Mouse (Mus musculus) Patski (cell line): ENCODE data around the gene Rapgef4. TPM values are rescaled to one million over a fixed set of nuclear protein-coding genes. Genes with fewer than 3 reads are reported as not detected.
"Not testable (repeated sequence)": the region's sequence is repeated elsewhere in the genome, so short reads cannot be mapped to it uniquely, and the experiment has no call there.

Experiments used
- ATAC-seq: fragments of 100-300 bp; one replicate; pipeline ENCODE4 v1.8.0; 2021
- CTCF ChIA-PET: fragments of 350-600 bp; sonication (Branson Sonifier 250); formaldehyde crosslinking; loops from one replicate; lab custom pipeline; 2022; ENCODE audit warnings: inconsistent platforms; lab: Charles Lee
- POLR2A ChIA-PET: fragments of 350-600 bp; sonication (Branson Sonifier 250); formaldehyde crosslinking; loops from one replicate; lab custom pipeline; 2022; ENCODE audit warnings: antibody characterized with exemption, inconsistent platforms; lab: Charles Lee
- DNase-seq: peaks from one replicate; pipeline ENCODE4 v3.0.0-alpha.2; 2011; ENCODE audit warnings: low read depth, low spot score
- H3K27me3 ChIP-seq: fragments of 371-371 bp; one replicate; pipeline ENCODE4 v1.5.1; 2021
- CTCF ChIP-seq: fragments of 100-300 bp; IDR thresholded peaks from one replicate; pipeline ENCODE4 v1.5.1; 2021
- in situ Hi-C: fragments of 300-500 bp; cut with MboI; formaldehyde crosslinking; loops from 3 replicates; pipeline ENCODE4 v1.11.1; 2018; ENCODE audit warnings: low pct_unique_long_range_greater_than_20kb, mixed read lengths
- polyA plus RNA-seq: library from polyadenylated mRNA; unstranded; gene quantifications from one replicate; pipeline ENCODE4 v1.2.3, GENCODE M21; 2021

The Rapgef4 gene
- polyA plus RNA-seq, 1 experiment from 2014 or later, result 0.23 TPM

DNA sequence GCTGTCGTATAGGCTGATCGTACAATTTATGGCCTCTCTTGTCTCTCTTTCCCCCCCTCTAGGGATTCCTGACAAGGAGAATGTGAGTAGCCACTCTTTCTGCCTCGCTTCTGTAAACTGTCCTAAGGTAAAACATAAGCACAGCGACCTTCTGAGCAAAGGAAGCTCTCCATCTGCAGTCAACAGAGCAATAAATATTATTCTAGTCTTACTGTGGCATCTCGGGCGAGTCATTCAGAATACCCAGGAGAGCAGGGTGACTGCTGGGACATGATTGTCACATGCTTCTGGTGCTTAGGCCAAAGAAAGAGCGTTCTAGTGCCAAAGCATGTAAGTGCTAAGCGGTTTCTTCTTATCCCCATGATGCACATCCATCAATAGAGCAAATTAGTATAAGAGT is 160.1 kb downstream of the Rapgef4 start:
- in situ Hi-C loops, result no loop called here
- ChIA-PET CTCF (interaction anchor here (1.5 kb wide), 1 partner anchor 11 kb away, joined by 3 read pairs; no protein-coding TSS in a partner anchor), POLR2A (no interaction called here)
- no peaks in the 10 kb centered on the region for H3K27me3 ChIP-seq
- DNase-seq (no peak), ATAC-seq (no peak)
- no peak for TF ChIP-seq CTCF

- ATAC-seq, in situ Hi-C loops, H3K27me3 ChIP-seq, POLR2A ChIA-PET, DNase-seq: not testable (repeated sequence)
- CTCF ChIA-PET, result interaction anchor here (1.2 to 2.2 kb wide), 2 partner anchors 14 to 45 kb away, joined by 4 to 7 read pairs; no protein-coding TSS in a partner anchor
These were observed 160.7 kb downstream of the Rapgef4 start for GRCm38 (mm10) chr2:72141732-72142131.

- ChIA-PET CTCF (interaction anchor here (1.2 to 2.2 kb wide), 4 partner anchors 35 to 47 kb away, joined by 3 to 7 read pairs (median 3); no protein-coding TSS in a partner anchor), POLR2A (interaction anchor here (0.6 to 1.1 kb wide), 2 partner anchors 26 to 97 kb away, joined by 3 read pairs; no protein-coding TSS in a partner anchor)
- DNase-seq, result no peak
- no peaks in the 10 kb centered on the region for H3K27me3 ChIP-seq
- no peak for TF ChIP-seq CTCF
- in situ Hi-C loops, result no loop called here
- ATAC-seq, result no peak
These were observed 162.4 kb downstream of the Rapgef4 start for GRCm38 (mm10) chr2:72143413-72143812.

GRCm38 (mm10) chr2:72144576-72145200 is 163.6 kb downstream of the Rapgef4 start:
- no peaks in the 10 kb centered on the region for H3K27me3 ChIP-seq
- ChIA-PET POLR2A (no interaction called here), CTCF (interaction anchor here (1.2 to 1.9 kb wide), 2 partner anchors 46 to 48 kb away, joined by 3 to 7 read pairs; no protein-coding TSS in a partner anchor)
- ATAC-seq (no peak), DNase-seq (no peak)
- in situ Hi-C loops, result loop anchor here (5.0 kb wide), 2 partner anchors 47 to 102 kb away; no protein-coding TSS in a partner anchor
- no peak for TF ChIP-seq CTCF

DNA sequence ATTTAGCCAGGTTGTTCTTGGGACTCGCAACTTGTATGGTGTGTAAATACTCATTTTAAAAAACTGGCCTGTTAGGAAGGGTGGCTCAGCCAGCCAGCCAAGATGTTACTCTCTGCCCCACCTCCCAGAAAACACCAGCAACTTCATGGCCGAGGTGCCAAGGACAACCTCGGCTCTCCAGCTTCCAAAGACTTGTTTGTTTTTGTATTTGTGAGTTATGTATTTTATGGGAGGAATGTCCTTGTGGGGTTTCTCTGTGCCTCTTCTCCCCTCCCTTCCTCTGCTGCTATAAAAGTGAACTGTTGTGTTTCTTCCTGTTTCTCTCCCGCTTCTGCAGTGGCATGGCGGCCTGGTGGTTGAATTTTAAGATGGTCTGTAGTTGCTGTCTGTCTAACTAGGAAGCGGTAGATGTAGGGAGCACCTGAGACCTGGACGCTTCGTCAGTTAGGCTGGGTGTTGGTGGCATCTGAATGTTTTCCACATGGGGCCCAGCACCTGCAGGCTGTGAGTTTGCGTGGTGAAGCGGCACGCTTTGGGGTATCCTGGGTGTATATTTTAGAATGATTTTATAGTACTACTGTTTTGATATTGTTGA is 164.3 kb downstream of the Rapgef4 start:
- no peaks in the 10 kb centered on the region for H3K27me3 ChIP-seq
- in situ Hi-C loops, result loop anchor here (5.0 kb wide), 2 partner anchors 48 to 103 kb away; no protein-coding TSS in a partner anchor
- ATAC-seq (no peak), DNase-seq (no peak)
- ChIA-PET CTCF (interaction anchor here (1.9 kb wide), 1 partner anchor 49 kb away, joined by 7 read pairs; no protein-coding TSS in a partner anchor), POLR2A (interaction anchor here (0.9 kb wide), 1 partner anchor 51 kb away, joined by 3 read pairs; no protein-coding TSS in a partner anchor)
- no peak for TF ChIP-seq CTCF

GRCm38 (mm10) chr2:72146061-72146460 is 165.0 kb downstream of the Rapgef4 start:
- DNase-seq (no peak), ATAC-seq (no peak)
- ChIA-PET POLR2A (interaction anchor here (0.9 kb wide), 1 partner anchor 52 kb away, joined by 3 read pairs; no protein-coding TSS in a partner anchor), CTCF (interaction anchor here (1.9 kb wide), 1 partner anchor 50 kb away, joined by 7 read pairs; no protein-coding TSS in a partner anchor)
- in situ Hi-C loops, result loop anchor here (5.0 kb wide), 2 partner anchors 49 to 104 kb away; no protein-coding TSS in a partner anchor
- H3K27me3 ChIP-seq, result no peaks in the 10 kb centered on the region
- no peak for TF ChIP-seq CTCF

- ATAC-seq (no peak), DNase-seq (no peak)
- no peak for TF ChIP-seq CTCF
- in situ Hi-C loops, result loop anchor here (5.0 kb wide), 2 partner anchors 50 to 105 kb away; no protein-coding TSS in a partner anchor
- H3K27me3 ChIP-seq, result no peaks in the 10 kb centered on the region
- ChIA-PET CTCF (no interaction called here), POLR2A (no interaction called here)
These were observed 166.2 kb downstream of the Rapgef4 start for GRCm38 (mm10) chr2:72147246-72147645.

GRCm38 (mm10) chr2:72147695-72148094 is 166.7 kb downstream of the Rapgef4 start:
- ChIA-PET CTCF (interaction anchor here (1.4 to 2.1 kb wide), 3 partner anchors 10 to 48 kb away, joined by 5 to 31 read pairs (median 6); no protein-coding TSS in a partner anchor), POLR2A (no interaction called here)
- DNase-seq (no peak), ATAC-seq (no peak)
- no peaks in the 10 kb centered on the region for H3K27me3 ChIP-seq
- in situ Hi-C loops, result loop anchor here (5.0 kb wide), 2 partner anchors 50 to 105 kb away; no protein-coding TSS in a partner anchor
- TF ChIP-seq CTCF, result no peak

DNA sequence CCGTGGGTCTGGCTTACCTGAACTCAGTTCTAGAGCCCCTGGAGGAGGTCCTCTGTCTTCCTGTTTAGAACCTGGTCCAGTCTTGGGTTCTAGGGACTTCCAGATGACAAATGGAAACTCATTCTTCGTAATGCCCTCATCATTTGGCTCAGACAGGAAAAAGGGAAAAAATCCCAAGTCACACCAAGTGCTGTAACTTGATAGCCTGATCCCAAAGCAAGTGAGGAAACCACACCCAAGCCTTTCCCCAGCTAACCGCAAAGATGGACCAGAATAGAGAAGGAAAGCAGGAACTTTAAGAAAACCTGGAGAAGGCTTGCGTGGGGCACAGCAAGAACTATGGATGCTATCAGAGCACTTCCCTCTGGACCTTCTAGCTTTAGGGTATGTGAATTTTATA is 167.6 kb downstream of the Rapgef4 start:
- H3K27me3 ChIP-seq, result no peaks in the 10 kb centered on the region
- in situ Hi-C loops, result loop anchor here (5.0 kb wide), 2 partner anchors 51 to 106 kb away; no protein-coding TSS in a partner anchor
- DNase-seq, result no peak
- no peak for ATAC-seq
- ChIA-PET POLR2A (no interaction called here), CTCF (interaction anchor here (0.8 to 3.1 kb wide), 21 partner anchors 9 to 110 kb away, joined by 3 to 41 read pairs (median 6); no protein-coding TSS in a partner anchor)
- TF ChIP-seq CTCF, result no peak

DNA sequence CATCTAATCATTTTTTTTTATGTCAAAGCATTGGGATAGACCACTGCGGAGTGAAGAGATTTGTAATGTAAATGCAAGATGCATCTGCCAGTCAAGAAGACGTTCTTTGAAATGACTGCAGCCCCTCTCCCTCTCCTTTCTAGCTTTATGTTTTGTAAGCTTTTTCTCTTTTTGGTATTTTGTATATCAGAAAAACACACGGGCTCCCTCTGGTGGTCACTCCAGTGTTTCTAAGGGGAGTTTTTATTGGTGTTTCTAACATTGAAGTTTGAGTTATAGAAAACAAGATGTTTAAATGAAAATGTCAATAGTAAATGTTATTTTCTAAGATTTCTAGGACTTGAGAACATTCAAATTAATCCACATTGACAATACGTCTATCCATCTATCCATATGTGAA is 168.0 kb downstream of the Rapgef4 start:
- no peaks in the 10 kb centered on the region for H3K27me3 ChIP-seq
- CTCF ChIA-PET, result interaction anchor here (0.7 to 3.1 kb wide), 22 partner anchors 9 to 110 kb away, joined by 3 to 41 read pairs (median 6); no protein-coding TSS in a partner anchor
- in situ Hi-C loops, result loop anchor here (5.0 kb wide), 2 partner anchors 52 to 107 kb away; no protein-coding TSS in a partner anchor
- TF ChIP-seq CTCF, result peak; percentile 56
- DNase-seq, result no peak
- POLR2A ChIA-PET, result interaction anchor here (0.6 kb wide), 1 partner anchor 37 kb away, joined by 3 read pairs; no protein-coding TSS in a partner anchor
- no peak for ATAC-seq
